Mouse (Mus musculus): Measurements from ENCODE around the gene Disc1. TPM values are rescaled to one million over a fixed set of nuclear protein-coding genes. Genes with fewer than 3 reads are reported as not detected.

Gene Disc1
- polyA plus RNA-seq, 1 experiment, result 1.2 TPM

GRCm38 (mm10) chr8:125163491-125163890, 109.5 kb downstream of the Disc1 start:
- DNase-seq, result no peak
- WGBS, result 88% methylated on average over 10 of the region's 10 CpGs
- TF ChIP-seq CTCF (IDR thresholded peaks at IDR 0.05; ENCODE audit: borderline replicate concordance, insufficient read depth, low read depth, low read length) (no peak), POLR2A (IDR thresholded peaks at IDR 0.05; ENCODE audit: borderline replicate concordance, insufficient read depth, low read length) (no peak)

DNA sequence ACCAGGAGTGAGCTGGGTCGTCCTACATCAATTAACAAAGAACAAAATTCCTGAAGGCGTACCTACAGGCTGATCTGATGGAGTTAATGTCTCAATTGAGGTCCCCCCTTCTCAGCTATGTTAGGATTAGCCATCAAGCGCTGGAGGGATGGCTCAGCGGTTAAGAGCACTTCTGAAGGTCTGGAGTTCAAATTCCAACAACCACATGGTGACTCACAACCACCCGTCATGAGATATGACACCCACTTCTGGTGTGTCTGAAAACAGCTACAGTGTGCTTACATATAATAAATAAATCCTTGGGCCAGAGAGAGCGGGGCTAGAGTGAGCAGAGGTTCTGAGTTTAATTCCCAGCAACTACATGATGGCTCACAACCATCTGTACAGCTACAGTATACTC, 109.9 kb downstream of the Disc1 start:
- Histone ChIP-seq H3K4me3 (replicated peaks; ENCODE audit: insufficient read depth, low read depth, low read length) (no peak overlapping the region), H3K4me1 (ENCODE audit: control insufficient read depth, insufficient read depth, low read length) (no peaks in the 10 kb centered on the region), H3K27me3 (ENCODE audit: control insufficient read depth, insufficient read depth, low read length) (no peaks in the 10 kb centered on the region), H3K27ac (ENCODE audit: insufficient read depth, low read length) (no peak overlapping the region)
- 97% methylated on average over 6 of the region's 6 CpGs for WGBS
- TF ChIP-seq POLR2A (IDR thresholded peaks at IDR 0.05; ENCODE audit: borderline replicate concordance, insufficient read depth, low read length), result no peak
- no peak for TF ChIP-seq CTCF (IDR thresholded peaks at IDR 0.05; ENCODE audit: borderline replicate concordance, insufficient read depth, low read depth, low read length)
- no peak for DNase-seq

More at GRCm38 (mm10) chr8:125163491-125163890, 109.5 kb downstream of the Disc1 start:
- no peak overlapping the region for H3K4me3 ChIP-seq (replicated peaks; ENCODE audit: insufficient read depth, low read depth, low read length)
- H3K4me1 ChIP-seq (ENCODE audit: control insufficient read depth, insufficient read depth, low read length), result no peaks in the 10 kb centered on the region
- H3K27me3 ChIP-seq (ENCODE audit: control insufficient read depth, insufficient read depth, low read length), result no peaks in the 10 kb centered on the region
- no peak overlapping the region for H3K27ac ChIP-seq (ENCODE audit: insufficient read depth, low read length)

- Histone ChIP-seq H3K4me1 (ENCODE audit: control insufficient read depth, insufficient read depth, low read length) (no peaks in the 10 kb centered on the region), H3K4me3 (replicated peaks; ENCODE audit: insufficient read depth, low read depth, low read length) (no peak overlapping the region), H3K27ac (ENCODE audit: insufficient read depth, low read length) (no peak overlapping the region), H3K27me3 (ENCODE audit: control insufficient read depth, insufficient read depth, low read length) (no peaks in the 10 kb centered on the region)
- no peak for TF ChIP-seq POLR2A (IDR thresholded peaks at IDR 0.05; ENCODE audit: borderline replicate concordance, insufficient read depth, low read length)
- peak; percentile 68; the same call in 1 of the 2 replicates for TF ChIP-seq CTCF (IDR thresholded peaks at IDR 0.05; ENCODE audit: borderline replicate concordance, insufficient read depth, low read depth, low read length)
- 77% methylated on average over 11 of the region's 11 CpGs for WGBS
- DNase-seq, result peak; percentile 31 to 50
Observed at GRCm38 (mm10) chr8:125165505-125166446, 111.8 kb downstream of the Disc1 start.

DNA sequence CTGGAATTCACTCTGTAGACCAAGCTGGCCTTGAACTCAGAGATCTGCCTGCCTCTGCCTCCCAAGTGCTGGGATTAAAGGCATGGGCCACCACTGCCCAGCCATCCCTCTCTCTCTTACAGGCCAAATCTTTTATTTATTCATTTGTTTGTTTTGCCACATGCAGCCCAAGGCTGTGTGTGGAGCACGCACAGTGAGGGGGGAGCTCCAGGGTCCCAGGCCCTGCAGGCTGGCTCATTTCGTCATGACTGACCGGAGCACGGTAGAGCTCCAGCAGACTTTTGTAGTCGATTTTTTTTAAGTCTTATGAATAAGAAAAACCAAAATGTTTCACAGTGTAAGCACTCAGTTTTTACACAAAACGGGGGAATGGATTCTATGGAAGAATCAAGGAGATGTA, 112.5 kb downstream of the Disc1 start:
- no peak for DNase-seq
- Histone ChIP-seq H3K4me3 (replicated peaks; ENCODE audit: insufficient read depth, low read depth, low read length) (no peak overlapping the region), H3K27me3 (ENCODE audit: control insufficient read depth, insufficient read depth, low read length) (no peaks in the 10 kb centered on the region), H3K27ac (ENCODE audit: insufficient read depth, low read length) (no peak overlapping the region), H3K4me1 (ENCODE audit: control insufficient read depth, insufficient read depth, low read length) (no peaks in the 10 kb centered on the region)
- WGBS, result 75% methylated on average over 6 of the region's 6 CpGs
- TF ChIP-seq CTCF (IDR thresholded peaks at IDR 0.05; ENCODE audit: borderline replicate concordance, insufficient read depth, low read depth, low read length) (no peak), POLR2A (IDR thresholded peaks at IDR 0.05; ENCODE audit: borderline replicate concordance, insufficient read depth, low read length) (no peak)

DNA sequence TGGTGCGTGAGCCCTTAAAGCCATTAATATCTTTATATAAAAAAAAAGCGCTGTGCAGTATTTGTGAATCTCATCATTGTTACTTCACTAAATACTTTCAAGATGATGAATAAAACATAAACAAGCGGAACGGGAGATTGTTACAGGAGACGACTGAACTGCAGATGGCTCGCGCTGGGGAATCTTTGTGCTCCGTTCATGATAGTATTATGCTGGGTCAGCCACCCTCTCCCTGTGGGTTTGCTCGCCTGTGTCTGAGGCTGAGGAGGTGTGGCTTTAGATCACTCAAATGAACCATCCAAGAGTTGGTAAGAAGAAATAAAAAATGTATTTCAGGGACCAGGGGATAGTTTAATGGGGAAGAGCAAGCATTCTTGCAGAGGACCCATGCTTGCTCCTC, 113.0 kb downstream of the Disc1 start:
- no peak for DNase-seq
- 72% methylated on average over 9 of the region's 9 CpGs for WGBS
- no peak overlapping the region for H3K4me3 ChIP-seq (replicated peaks; ENCODE audit: insufficient read depth, low read depth, low read length)
- no peak for TF ChIP-seq POLR2A (IDR thresholded peaks at IDR 0.05; ENCODE audit: borderline replicate concordance, insufficient read depth, low read length)
- no peak for TF ChIP-seq CTCF (IDR thresholded peaks at IDR 0.05; ENCODE audit: borderline replicate concordance, insufficient read depth, low read depth, low read length)
- H3K27ac ChIP-seq (ENCODE audit: insufficient read depth, low read length), result no peak overlapping the region
- H3K4me1 ChIP-seq (ENCODE audit: control insufficient read depth, insufficient read depth, low read length), result no peaks in the 10 kb centered on the region
- H3K27me3 ChIP-seq (ENCODE audit: control insufficient read depth, insufficient read depth, low read length), result no peaks in the 10 kb centered on the region

- no peaks in the 10 kb centered on the region for H3K27me3 ChIP-seq (ENCODE audit: control insufficient read depth, insufficient read depth, low read length)
- H3K4me1 ChIP-seq (ENCODE audit: control insufficient read depth, insufficient read depth, low read length), result no peaks in the 10 kb centered on the region
- no peak overlapping the region for H3K27ac ChIP-seq (ENCODE audit: insufficient read depth, low read length)
- H3K4me3 ChIP-seq (replicated peaks; ENCODE audit: insufficient read depth, low read depth, low read length), result no peak overlapping the region
- DNase-seq, result no peak
- 65% methylated on average over 3 of the region's 3 CpGs for WGBS
- TF ChIP-seq CTCF (IDR thresholded peaks at IDR 0.05; ENCODE audit: borderline replicate concordance, insufficient read depth, low read depth, low read length) (no peak), POLR2A (IDR thresholded peaks at IDR 0.05; ENCODE audit: borderline replicate concordance, insufficient read depth, low read length) (no peak)
Observed at GRCm38 (mm10) chr8:125169628-125170027, 115.6 kb downstream of the Disc1 start.

GRCm38 (mm10) chr8:125171531-125171930, 117.5 kb downstream of the Disc1 start:
- 95% methylated on average over 2 of the region's 2 CpGs for WGBS
- DNase-seq, result no peak
- Histone ChIP-seq H3K27ac (ENCODE audit: insufficient read depth, low read length) (no peak overlapping the region), H3K4me3 (replicated peaks; ENCODE audit: insufficient read depth, low read depth, low read length) (no peak overlapping the region), H3K27me3 (ENCODE audit: control insufficient read depth, insufficient read depth, low read length) (no peaks in the 10 kb centered on the region), H3K4me1 (ENCODE audit: control insufficient read depth, insufficient read depth, low read length) (no peaks in the 10 kb centered on the region)
- TF ChIP-seq POLR2A (IDR thresholded peaks at IDR 0.05; ENCODE audit: borderline replicate concordance, insufficient read depth, low read length) (no peak), CTCF (IDR thresholded peaks at IDR 0.05; ENCODE audit: borderline replicate concordance, insufficient read depth, low read depth, low read length) (no peak)

- Histone ChIP-seq H3K27ac (ENCODE audit: insufficient read depth, low read length) (no peak overlapping the region), H3K4me1 (ENCODE audit: control insufficient read depth, insufficient read depth, low read length) (no peaks in the 10 kb centered on the region), H3K4me3 (replicated peaks; ENCODE audit: insufficient read depth, low read depth, low read length) (no peak overlapping the region), H3K27me3 (ENCODE audit: control insufficient read depth, insufficient read depth, low read length) (no peaks in the 10 kb centered on the region)
- TF ChIP-seq POLR2A (IDR thresholded peaks at IDR 0.05; ENCODE audit: borderline replicate concordance, insufficient read depth, low read length) (no peak), CTCF (IDR thresholded peaks at IDR 0.05; ENCODE audit: borderline replicate concordance, insufficient read depth, low read depth, low read length) (no peak)
- DNase-seq, result peak in 1 of 2 experiments; percentile 22
- WGBS, result 64% methylated on average over 7 of the region's 7 CpGs
Observed at GRCm38 (mm10) chr8:125174237-125174636, 120.2 kb downstream of the Disc1 start.
